Mouse (Mus musculus): ENCODE data around the gene Rlim. TPM values are rescaled to one million over a fixed set of nuclear protein-coding genes. Genes with fewer than 3 reads are reported as not detected.

The Rlim gene
- 10 to 100 TPM; 16.9 to 20.3 TPM for total RNA-seq (2021)
- long read RNA-seq, experiment 1, full-length matches to known transcripts = 6 of 11 reads
- long read RNA-seq, experiment 1, partial matches to known transcripts = 0 of 11 reads
- long read RNA-seq, experiment 1, other reads (novel, unspliced or antisense) = 5 of 11 reads
- long read RNA-seq, experiment 2, full-length matches to known transcripts = 5 of 10 reads
- long read RNA-seq, experiment 2, partial matches to known transcripts = 0 of 10 reads
- long read RNA-seq, experiment 2, other reads (novel, unspliced or antisense) = 5 of 10 reads

- peak; percentile 92 for DNase-seq (ENCODE audit: low spot score)
Measured at GRCm38 (mm10) chrX:103981169-103981689, at the start of gene Rlim. Gene Rlim (minus strand): TSS chrX:103981284.

DNA sequence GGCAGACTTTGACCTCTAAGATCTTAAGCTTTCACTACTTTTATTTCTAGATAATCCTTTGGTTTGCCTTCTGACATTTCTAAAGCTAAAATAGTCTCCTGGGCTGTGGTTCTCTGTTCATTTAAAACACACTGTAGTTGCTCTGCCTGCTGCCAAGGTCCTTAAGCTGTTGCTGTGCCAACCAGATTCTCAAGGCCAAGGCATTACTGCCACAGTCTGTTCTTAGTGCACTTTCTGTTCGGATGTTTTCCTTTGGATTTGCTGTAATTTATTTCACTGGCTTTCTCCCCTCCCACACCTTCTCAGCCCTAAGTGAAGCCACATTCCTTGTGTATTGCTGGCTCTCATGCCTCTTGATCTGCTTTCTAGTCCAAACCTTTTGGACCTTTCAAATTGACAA is 36.1 kb upstream of the Rlim start:
- no peak for DNase-seq (ENCODE audit: low spot score)

GRCm38 (mm10) chrX:104015048-104015447 is 34.0 kb upstream of the Rlim start:
- DNase-seq (ENCODE audit: low spot score) = no peak

DNA sequence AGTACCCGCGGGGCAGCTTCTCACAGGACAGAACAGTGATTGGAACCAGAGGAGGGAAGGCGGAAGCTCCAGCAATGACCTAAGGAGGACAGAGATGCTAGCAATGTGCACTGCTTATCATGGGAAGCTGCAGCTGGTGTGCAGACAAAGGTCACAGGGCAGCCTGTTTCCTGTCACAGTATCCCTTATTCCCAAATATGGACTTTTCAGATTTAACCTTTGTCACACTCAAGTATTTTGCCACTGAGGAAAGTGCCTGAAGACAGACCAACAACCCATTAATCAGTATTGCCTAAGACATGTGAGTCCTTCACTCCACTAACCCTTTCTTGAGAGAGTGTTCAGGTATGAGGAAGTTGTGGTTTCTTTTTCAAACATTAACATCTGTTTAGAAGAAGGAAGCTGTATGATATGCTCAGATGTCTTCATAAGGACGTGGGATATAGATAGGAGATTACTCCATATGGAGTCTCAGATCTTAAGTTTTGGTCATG is 32.3 kb upstream of the Rlim start:
- no peak for DNase-seq (ENCODE audit: low spot score)

DNA sequence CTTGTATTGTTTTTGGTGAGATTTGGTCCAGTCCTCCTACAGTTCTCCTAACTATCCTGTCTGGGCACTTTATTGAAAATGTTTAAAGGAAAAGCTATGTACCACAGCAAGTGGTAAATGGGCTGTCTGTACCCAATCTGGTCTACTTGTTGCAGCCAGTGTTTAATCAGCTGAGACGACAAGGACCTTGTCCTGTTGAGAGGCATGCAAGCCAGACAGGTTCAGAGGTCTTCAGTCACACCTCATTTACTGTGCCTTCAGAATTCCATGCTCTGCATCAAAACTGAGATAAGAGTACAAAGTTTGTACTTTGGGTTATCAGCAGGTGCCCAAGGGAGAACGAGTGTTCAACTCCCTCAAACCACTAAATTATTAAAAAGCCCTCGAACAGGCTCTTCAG is 13.7 kb upstream of the Rlim start:
- DNase-seq (ENCODE audit: low spot score) = no peak

DNA sequence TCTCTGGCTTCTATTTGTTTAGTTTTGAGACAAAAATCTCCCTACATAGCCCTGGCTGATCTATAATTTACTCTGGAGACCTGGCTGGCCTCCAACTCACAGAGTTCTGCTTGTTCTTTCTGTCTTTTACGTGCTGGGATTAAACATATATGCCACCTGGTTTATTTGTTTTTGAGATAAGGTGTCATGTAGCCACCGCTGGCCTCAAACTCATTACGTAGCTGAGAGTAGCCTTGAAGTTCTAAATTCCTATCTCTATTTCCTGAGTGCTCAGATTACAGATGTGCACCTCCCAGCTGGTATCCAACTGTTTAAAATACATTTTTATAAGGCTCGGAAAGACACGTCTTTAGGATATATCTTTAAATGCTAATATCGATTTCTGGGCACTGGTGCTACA is 12.8 kb upstream of the Rlim start:
- DNase-seq (ENCODE audit: low spot score) = no peak

- DNase-seq (ENCODE audit: low spot score) = no peak
Measured at GRCm38 (mm10) chrX:103991702-103992101, 10.6 kb upstream of the Rlim start.

- peak; percentile 2 for DNase-seq (ENCODE audit: low spot score)
Measured at GRCm38 (mm10) chrX:103990392-103990791, 9.3 kb upstream of the Rlim start.

- no peak for DNase-seq (ENCODE audit: low spot score)
Measured at GRCm38 (mm10) chrX:103987215-103987964, 6.3 kb upstream of the Rlim start.

- DNase-seq (ENCODE audit: low spot score) = no peak
Measured at GRCm38 (mm10) chrX:103986159-103986558, 5.1 kb upstream of the Rlim start.

- no peak for DNase-seq (ENCODE audit: low spot score)
Measured at GRCm38 (mm10) chrX:103984992-103985391, 3.9 kb upstream of the Rlim start.

GRCm38 (mm10) chrX:103981806-103982205 is 722 bp upstream of the Rlim start:
- no peak for DNase-seq (ENCODE audit: low spot score)

DNA sequence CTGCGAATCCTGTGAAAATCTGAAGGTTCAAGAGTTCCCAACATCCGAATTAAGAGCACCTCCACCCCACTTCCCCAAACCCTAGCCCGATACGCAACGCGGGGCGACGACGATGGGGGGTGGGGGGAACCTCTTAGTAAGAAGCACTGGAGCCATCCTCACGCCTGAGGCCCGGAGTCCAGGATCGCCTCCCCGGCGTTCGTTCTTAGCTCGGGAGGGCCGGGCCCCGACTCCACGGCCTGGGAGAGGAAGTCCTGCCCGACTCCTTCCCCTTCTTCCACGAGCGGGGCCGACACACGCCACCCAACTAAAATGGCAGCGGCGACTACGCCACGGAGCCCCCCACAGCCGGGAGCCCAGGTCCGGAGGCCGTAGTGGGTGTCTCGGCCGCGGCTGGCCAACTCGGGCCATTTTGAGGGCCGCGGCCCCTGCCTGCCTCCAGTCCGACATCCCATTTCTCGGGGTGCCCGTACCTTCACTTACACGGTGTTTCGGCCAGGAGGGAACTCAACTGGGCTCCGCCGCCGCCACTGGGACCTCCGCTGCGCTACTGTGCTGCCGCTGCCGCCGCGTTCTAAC is 405 bp downstream of the Rlim start:
- DNase-seq (ENCODE audit: low spot score) = peak; percentile 6

- no peak for DNase-seq (ENCODE audit: low spot score)
Measured at GRCm38 (mm10) chrX:103980036-103980435, 1.0 kb downstream of the Rlim start.

GRCm38 (mm10) chrX:103939701-103940100 is 41.4 kb downstream of the Rlim start:
- DNase-seq (ENCODE audit: low spot score) = no peak

DNA sequence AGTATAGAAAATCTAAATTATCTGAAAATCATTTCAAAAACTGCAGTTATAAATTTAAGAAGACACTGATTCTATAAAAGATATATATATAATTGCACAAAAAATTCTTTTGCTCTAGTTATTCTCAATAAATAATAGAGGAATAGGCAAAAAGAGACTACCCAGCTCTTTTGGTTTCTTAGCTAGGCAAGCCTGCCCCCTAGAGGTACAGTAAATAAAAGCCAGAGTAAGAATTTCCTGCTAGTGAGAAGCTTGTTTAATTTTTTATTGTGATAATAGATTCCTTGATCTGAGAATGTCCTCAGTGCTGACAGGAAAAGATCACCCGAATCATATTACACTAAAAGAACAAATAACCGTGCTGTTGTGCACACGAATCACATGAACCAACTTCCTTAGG is 43.8 kb downstream of the Rlim start:
- DNase-seq (ENCODE audit: low spot score) = peak; percentile 6

- no peak for DNase-seq (ENCODE audit: low spot score)
Measured at GRCm38 (mm10) chrX:103922436-103922835, 58.6 kb downstream of the Rlim start.

- DNase-seq (ENCODE audit: low spot score) = peak; percentile 12
Measured at GRCm38 (mm10) chrX:103918954-103919353, 62.1 kb downstream of the Rlim start.

DNA sequence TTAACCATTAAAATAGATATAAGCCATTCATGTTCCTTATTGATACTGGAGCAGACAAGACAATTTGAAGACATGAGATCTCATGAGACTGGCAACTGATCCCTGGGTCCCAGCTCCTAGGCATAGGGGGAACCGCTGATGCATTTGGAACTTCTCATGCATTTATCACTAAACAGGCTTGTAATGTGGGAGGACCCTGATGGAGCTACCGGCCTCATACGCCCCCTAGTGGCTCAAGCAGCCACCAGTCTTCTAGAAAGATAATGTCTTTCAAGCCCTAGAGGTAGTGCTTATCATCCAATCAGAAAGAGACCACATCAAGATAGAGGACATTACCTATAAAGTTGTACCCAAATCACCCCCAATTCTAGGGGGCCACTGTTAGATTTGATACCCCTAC is 66.3 kb downstream of the Rlim start:
- peak; percentile 4 for DNase-seq (ENCODE audit: low spot score)

Measured in gastrocnemius, adult 18-20 months (tissue).